Mouse (Mus musculus) small intestine, adult 2 months (tissue): Measurements from ENCODE around the gene Rilp.

Experiments
- CTCF ChIP-seq: fragments of 200-500 bp; IDR thresholded peaks from 2 replicates; pipeline ENCODE4 v1.5.1; 2012; ENCODE audit warnings: low read depth, mild to moderate bottlenecking, control low read depth, inconsistent platforms, low read length, moderate library complexity, mixed read lengths; ENCODE audit not compliant: insufficient replicate concordance, insufficient read length; ENCODE audit errors: extremely low read depth
- POLR2A ChIP-seq: fragments of 200-500 bp; IDR thresholded peaks from 2 replicates; pipeline ENCODE4 v1.6.1; 2012; ENCODE audit warnings: low read depth, mild to moderate bottlenecking, control low read depth, inconsistent platforms, low read length, moderate library complexity

GRCm38 (mm10) chr11:75463624-75464023 is 46.3 kb upstream of the Rilp start:
- TF ChIP-seq POLR2A (no peak), CTCF (no peak)
